Mouse (Mus musculus): ENCODE data around the gene Tcf3. TPM values are rescaled to one million over a fixed set of nuclear protein-coding genes. Genes with fewer than 3 reads are reported as not detected.
A peak's percentile ranks its signal among the peaks of the same experiment; 100 is the strongest.

The Tcf3 gene
- total and polyA plus RNA-seq, 3 experiments, result 146 to 223 (median 207) TPM

GRCm38 (mm10) chr10:80415566-80415965 lies 17.9 kb downstream of the Tcf3 start:
- H3K4me3 ChIP-seq (replicated peaks in 1 of 3; ENCODE audit: low read depth in 2 of 3, low read length in 2 of 3, poor library complexity in 1 of 3), result no peak overlapping the region
- H3K9me3 ChIP-seq (replicated peaks; ENCODE audit: low read length), result no peaks in the 10 kb centered on the region
- H3K9ac ChIP-seq (ENCODE audit: insufficient read depth, low read depth), result no peak overlapping the region
- H3K27ac ChIP-seq (ENCODE audit: insufficient read depth, low read depth), result peak overlapping the region; percentile 8; the same call in 1 of the 2 replicates
- peaks cover 99 to 100% of the 10 kb centered on the region in 2 experiments for H3K36me3 ChIP-seq (replicated peaks in 1 of 2; ENCODE audit: control insufficient read depth in 1 of 2, insufficient read depth in 1 of 2, low read length in 1 of 2)
- H3K4me2 ChIP-seq (ENCODE audit: insufficient read depth, low read depth, poor library complexity, severe bottlenecking), result no peak overlapping the region
- DNase-seq (ENCODE audit: extremely low read depth), result no peak
- in situ Hi-C loops (cut with MboI; ENCODE audit: low pct_ligation_motif_present, low pct_unique_long_range_greater_than_20kb, low sequenced_read_pairs) (no loop called here), dilution Hi-C loops (cut with MboI; ENCODE audit: extremely low pct_ligation_motif_present, extremely low pct_unique_long_range_greater_than_20kb, low sequenced_read_pairs) (no loop called here)
- peaks cover 2 to 4% of the 10 kb centered on the region in 2 experiments; a peak in 1 of 4 replicates for H3K4me1 ChIP-seq (ENCODE audit: control insufficient read depth in 1 of 2, insufficient read depth in 2 of 2)
- H3K27me3 ChIP-seq (replicated peaks), result no peaks in the 10 kb centered on the region
- no peaks in the 10 kb centered on the region for H3K79me2 ChIP-seq (replicated peaks; ENCODE audit: control insufficient read depth, extremely low read depth, insufficient read depth, poor library complexity, severe bottlenecking)
- TF ChIP-seq POLR2AphosphoS2 (IDR thresholded peaks at IDR 0.05; ENCODE audit: low read depth, low read length) (no peak), PAX5 (IDR thresholded peaks at IDR 0.05; ENCODE audit: low read length) (no peak), MAX (IDR thresholded peaks at IDR 0.05; ENCODE audit: low read length) (no peak), HCFC1 (IDR thresholded peaks at IDR 0.05; ENCODE audit: low read depth, low read length) (no peak), MEF2A (IDR thresholded peaks at IDR 0.05; ENCODE audit: borderline replicate concordance, low read depth, low read length) (no peak), POLR2A (IDR thresholded peaks at IDR 0.05; ENCODE audit: low read depth, low read length) (no peak), CHD1 (IDR thresholded peaks at IDR 0.05; ENCODE audit: low read depth, low read length) (no peak), MAFK (IDR thresholded peaks at IDR 0.05; ENCODE audit: insufficient replicate concordance, low read length) (no peak), MYC (IDR thresholded peaks at IDR 0.05; ENCODE audit: low read depth, low read length) (no peak), TBP (conservative IDR thresholded peaks at IDR 0.05; ENCODE audit: low read depth, low read length) (no peak), SMC3 (IDR thresholded peaks at IDR 0.05; ENCODE audit: low read depth, low read length) (no peak), USF1 (IDR thresholded peaks at IDR 0.05; ENCODE audit: low read depth, low read length) (no peak), NRF1 (IDR thresholded peaks at IDR 0.05; ENCODE audit: low read depth, low read length) (no peak), MAZ (IDR thresholded peaks at IDR 0.05; ENCODE audit: low read depth, low read length) (no peak), ELF1 (IDR thresholded peaks at IDR 0.05; ENCODE audit: low read depth, low read length) (no peak)

GRCm38 (mm10) chr10:80412656-80413541 lies 20.5 kb downstream of the Tcf3 start:
- H3K4me2 ChIP-seq (ENCODE audit: insufficient read depth, low read depth, poor library complexity, severe bottlenecking), result no peak overlapping the region
- H3K36me3 ChIP-seq (replicated peaks in 1 of 2; ENCODE audit: control insufficient read depth in 1 of 2, insufficient read depth in 1 of 2, low read length in 1 of 2), result peaks cover 90 to 99% of the 10 kb centered on the region in 2 experiments
- H3K9ac ChIP-seq (ENCODE audit: insufficient read depth, low read depth), result no peak overlapping the region
- no peak overlapping the region for H3K27ac ChIP-seq (ENCODE audit: insufficient read depth, low read depth)
- dilution Hi-C loops (cut with MboI; ENCODE audit: extremely low pct_ligation_motif_present, extremely low pct_unique_long_range_greater_than_20kb, low sequenced_read_pairs), result no loop called here
- H3K79me2 ChIP-seq (replicated peaks; ENCODE audit: control insufficient read depth, extremely low read depth, insufficient read depth, poor library complexity, severe bottlenecking), result no peaks in the 10 kb centered on the region
- H3K27me3 ChIP-seq (replicated peaks), result no peaks in the 10 kb centered on the region
- H3K4me1 ChIP-seq (ENCODE audit: control insufficient read depth in 1 of 2, insufficient read depth in 2 of 2), result peaks cover 4% of the 10 kb centered on the region in 2 experiments; a peak in 2 of 4 replicates
- no peak for TF ChIP-seq MXI1 (IDR thresholded peaks at IDR 0.05; ENCODE audit: low read depth, low read length)
- no peak for TF ChIP-seq JUN (IDR thresholded peaks at IDR 0.05; ENCODE audit: insufficient read depth, low read depth, low read length)
- 0 out of 2 replicates have a peak, but pooled peaks have one; percentile 13 for TF ChIP-seq POLR2A (IDR thresholded peaks at IDR 0.05; ENCODE audit: low read depth, low read length)
- H3K4me3 ChIP-seq (replicated peaks in 1 of 3; ENCODE audit: low read depth in 2 of 3, low read length in 2 of 3, poor library complexity in 1 of 3), result no peak overlapping the region
- DNase-seq (ENCODE audit: extremely low read depth), result no peak
- H3K9me3 ChIP-seq (replicated peaks; ENCODE audit: low read length), result no peaks in the 10 kb centered on the region
- in situ Hi-C loops (cut with MboI; ENCODE audit: low pct_ligation_motif_present, low pct_unique_long_range_greater_than_20kb, low sequenced_read_pairs), result no loop called here

Data from CH12.LX (cell line).